Mouse (Mus musculus) right cerebral cortex, postnatal 14 days (tissue): ENCODE data around the gene Kansl1.
"Not testable (repeated sequence)": the region's sequence is repeated elsewhere in the genome, so short reads cannot be mapped to it uniquely, and the experiment has no call there.

ENCODE experiments used
- DNase-seq: peaks from one replicate; pipeline ENCODE4 v3.0.0; 2022

The Kansl1 gene

DNA sequence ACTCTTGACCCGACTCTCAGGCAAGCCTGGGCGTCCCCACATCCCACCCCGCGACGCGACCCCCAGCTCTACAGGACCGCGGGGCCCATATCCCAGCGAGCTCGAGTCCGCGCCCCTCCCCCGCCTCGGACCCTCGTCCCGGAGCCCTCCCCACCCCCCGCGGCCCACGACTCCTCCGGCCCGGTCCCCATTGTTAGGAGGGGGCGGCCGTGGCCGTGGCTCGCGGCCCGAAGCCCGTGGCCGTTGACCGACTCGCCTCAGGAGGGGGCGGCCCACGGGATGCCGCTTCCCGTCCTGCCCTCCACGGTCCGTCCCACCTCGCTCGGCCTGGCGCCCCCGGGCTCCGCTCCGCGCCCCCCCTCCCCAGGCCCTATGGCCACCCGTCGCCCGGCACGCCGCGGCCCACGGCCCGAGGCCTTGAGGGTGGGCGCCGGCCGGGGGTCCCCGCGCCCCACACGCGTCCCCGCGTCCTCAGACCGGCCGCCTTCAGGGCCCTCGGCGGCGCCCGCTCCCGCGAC lies at the start of gene Kansl1:
Kansl1 (minus strand) TSS at position 111 of the 518 bp plus-strand sequence.
- peak; percentile 19 for DNase-seq

DNA sequence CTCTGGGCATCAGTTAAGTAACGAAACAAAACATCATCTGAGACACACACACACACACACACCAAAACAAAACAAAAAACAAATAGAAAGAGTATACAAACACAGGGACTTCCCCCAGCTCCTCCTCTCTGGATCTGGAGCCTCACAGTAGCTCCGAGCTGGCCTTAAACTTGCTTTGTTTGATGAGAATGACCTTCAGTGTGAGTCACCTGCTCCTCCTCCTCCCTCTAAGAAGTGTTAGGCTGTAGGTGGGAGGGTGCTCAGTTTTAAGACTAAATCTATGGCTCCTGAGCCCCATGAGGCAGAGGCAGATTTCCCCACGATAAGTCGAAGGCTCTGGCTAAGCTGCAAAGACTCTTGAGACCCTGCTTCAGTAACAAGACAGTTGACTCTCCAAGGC lies 43.8 kb upstream of the Kansl1 start:
- no peak for DNase-seq

DNA sequence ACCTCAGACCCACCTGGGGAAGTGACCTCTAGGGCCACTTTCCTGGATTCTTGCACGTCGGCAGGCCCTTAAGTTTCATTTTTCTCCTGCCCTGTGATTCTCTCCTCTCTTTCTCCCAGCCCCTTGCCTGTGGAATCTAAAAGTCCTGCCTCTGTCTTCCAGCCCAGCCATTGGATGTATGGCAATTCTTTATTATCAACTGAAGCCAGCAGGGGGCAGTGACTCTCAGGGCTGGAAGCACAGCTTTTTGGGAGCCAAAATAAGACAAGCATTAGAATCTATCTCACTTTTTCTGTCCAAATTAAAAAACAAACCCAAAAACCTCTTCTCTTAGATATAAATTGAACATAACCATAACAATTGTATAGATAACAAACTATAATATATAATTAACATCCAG lies 41.9 kb upstream of the Kansl1 start:
- peak; percentile 22 for DNase-seq

DNA sequence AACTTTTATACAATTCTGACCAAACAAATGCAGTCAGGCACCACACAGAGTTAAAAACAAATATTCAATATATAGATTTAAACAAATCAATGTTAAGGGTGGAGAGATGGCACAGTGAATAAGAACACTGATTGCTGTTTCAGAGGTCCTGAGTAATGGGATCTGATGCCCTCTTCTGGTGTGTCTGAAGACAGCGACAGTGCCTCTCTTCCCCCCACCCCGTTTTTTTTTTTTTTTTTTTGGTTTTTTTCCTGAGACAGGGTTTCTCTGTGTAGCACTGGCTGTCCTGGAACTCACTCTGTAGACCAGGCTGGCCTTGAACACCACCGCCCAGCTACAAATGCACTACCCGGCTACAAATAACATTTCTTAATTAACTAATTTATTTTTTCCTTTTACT lies 39.8 kb upstream of the Kansl1 start:
- no peak for DNase-seq

DNA sequence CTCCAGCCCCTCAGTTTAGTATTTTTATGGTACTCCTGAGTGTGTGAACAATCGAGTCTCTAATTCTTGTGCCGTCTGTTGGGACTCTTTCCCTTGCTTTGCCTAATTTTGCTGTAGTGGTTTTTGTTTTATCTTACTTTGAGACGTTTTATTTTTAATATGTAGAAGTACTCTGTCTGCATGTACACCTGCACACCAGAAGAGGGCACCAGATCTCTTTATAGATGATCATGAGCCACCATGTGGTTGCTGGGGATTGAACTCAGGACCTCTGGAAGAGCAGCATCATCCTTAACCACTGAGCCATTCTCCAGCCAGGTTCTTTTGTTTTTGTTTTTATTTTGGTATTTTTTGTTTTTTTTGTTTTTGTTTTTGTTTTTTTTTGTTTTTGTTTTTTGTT lies 19.6 kb upstream of the Kansl1 start:
- no peak for DNase-seq

DNA sequence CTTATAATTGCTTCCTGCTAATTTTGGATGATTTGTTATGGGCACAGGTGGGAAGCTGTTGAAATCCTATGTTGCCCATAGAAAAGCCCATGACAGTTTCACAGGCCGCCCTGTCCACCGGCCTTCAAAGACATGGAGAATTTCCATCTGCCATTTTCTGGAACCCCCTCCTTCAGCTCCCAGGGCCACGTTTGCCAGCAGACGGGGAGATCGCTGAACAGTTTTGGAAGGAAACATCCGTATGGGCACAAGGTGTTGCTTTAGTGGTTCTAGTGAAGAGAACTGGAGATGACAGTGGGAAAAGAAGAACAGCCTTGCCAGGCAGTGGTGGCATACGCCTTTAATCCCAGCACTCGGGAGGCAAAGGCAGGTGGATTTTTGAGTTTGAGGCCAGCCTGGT lies 13.3 kb upstream of the Kansl1 start:
- DNase-seq = no peak

DNA sequence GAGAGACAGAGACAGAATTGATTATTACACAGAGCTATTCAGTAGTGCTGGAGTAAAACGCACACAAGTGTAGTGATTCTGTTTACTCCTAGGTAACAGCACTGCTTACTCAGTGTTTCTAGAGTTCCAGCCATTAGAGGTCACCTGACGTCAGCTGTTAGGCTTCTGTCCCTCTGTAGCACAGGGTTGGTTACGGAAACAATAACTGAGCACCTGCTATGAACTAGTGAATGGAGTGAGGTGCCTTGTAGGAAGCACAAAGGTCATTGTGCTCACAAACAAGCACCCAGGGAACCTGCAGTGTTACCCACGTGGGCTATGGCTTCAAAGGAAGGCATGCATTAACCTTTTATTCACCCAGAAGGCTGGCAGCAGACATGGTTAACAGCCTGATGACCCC lies 10.8 kb upstream of the Kansl1 start:
- no peak for DNase-seq

DNA sequence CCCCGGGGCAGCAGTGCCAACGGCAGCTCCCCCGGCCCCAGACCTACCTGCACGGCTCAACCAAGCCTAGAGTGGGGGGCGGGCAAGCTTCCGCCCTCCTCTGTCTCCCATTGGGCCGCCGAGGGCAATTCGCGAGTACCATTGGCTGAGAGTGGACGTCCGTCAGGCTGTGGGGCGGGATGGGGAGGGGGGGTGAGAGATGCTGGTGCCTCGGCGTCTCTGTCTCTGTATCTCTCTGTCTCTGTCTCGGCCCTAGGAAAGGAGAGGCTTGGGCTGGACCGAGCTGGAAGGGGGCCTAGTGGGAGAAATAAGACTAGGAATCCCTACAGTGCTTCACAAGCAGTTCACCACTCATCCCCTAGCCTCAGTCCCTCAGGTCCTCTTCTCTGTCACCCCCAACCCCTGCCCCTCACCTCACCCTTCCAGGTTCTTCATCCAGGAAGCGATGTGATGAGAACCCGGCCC lies 742 bp upstream of the Kansl1 start:
- peak; percentile 90 for DNase-seq

DNA sequence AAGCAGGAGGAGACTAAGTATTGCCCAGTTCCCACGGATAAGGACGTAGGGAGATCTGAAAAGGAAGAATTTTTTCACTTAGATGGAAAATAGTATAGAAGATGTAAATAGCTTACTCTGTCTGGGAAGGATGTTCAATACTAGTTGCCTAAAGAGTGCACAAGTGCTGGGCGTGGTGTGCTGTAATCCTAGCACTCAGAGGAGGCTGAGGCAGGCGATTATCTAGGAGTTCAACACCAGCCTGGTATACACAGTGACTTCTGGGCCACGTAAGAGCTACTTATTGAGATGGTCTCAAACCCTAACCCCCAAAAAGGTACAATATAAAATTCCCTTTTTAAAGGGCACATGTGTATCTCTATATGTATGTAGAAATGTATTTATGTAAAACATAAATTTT lies 963 bp downstream of the Kansl1 start:
- DNase-seq = no peak

DNA sequence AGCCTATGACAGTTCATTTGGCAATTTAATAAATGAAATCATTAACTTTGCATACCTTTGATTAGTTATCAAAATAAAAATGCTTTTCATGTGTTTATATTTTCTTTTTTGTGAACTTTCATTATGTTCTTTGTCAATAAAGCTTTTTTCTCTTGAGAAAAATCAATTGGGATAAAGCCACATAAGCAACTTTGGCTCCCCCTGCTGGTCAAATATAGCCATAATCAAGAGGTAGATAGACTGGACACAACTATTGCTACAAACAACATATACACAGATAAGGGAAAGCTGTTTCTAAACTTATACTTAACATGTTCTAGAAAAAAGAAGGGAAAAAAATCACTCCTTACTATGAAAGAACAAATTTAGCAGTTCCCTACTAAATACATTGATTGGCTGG lies 7.1 kb downstream of the Kansl1 start:
- peak; percentile 44 for DNase-seq

DNA sequence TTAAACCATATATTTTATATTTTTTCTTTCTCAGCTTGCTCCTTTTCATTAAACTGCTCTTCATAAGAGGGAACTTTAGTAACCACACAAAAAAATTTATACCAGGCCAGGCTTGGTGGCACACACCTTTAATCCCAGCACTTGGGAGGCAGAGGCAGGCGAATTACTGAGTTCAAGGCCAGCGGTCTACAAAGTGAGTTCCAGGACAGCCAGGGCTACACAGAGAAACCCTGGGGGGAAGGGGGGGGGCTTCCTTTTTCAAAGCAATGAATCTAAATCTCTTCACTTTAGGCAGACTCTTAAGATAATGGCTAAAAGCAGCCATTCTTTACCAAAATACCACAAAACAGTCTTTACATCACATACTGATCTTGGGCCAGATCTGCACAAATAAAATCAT lies 9.0 kb downstream of the Kansl1 start:
- DNase-seq = no peak

DNA sequence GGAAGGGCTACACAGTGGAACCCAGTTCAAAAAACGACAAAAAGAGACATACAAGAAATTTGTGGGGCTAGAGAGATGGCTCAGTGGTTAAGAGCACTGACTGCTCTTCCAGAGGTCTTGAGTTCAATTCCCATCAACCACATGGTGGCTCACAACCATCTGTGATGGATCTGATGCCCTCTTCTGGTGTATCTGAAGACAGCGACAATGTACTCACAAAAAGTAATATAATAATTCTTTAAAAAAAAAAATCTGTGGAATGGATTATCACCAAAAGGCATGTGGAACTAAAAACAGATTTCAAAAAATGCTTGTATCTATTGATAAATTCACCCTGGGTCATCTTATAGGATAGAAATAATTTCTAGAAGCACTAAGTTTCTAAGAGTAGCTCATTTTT lies 10.2 kb downstream of the Kansl1 start:
- no peak for DNase-seq

DNA sequence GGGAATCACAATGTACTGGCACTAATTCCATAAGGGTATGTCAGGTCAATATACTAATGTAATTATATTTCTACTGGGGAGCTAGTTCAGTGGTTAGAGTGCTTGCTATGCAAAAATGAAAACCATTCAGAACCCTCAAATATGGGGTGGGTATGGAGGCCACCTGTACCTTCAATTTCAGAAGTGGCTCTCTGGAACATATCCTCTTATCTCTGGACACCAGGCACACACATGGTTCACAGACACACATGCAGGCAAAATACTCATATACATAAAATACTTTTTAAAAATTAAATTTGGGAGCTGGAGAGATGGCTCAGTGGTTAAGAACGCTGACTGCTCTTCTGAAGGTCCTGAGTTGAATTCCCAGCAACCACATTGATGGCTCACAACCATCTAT lies 16.0 kb downstream of the Kansl1 start:
- no peak for DNase-seq

DNA sequence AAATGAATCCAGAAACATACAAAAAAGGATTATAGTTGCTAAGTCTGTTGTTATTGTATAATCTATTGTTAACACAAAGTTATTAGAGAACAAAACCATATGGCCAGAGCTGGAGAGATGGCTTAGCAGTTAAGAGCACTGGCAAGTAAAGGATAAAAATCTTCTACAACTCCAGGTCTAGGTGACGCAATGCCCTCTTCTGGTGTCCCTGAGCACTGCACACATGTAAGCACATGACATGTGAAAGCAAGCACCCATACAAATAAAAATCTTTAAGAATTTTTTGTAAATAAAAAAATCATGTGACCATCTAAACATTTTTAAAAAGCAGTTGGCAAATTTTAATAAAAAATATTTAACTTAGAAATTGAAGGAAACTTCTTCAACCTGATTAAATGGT lies 17.4 kb downstream of the Kansl1 start:
- no peak for DNase-seq

DNA sequence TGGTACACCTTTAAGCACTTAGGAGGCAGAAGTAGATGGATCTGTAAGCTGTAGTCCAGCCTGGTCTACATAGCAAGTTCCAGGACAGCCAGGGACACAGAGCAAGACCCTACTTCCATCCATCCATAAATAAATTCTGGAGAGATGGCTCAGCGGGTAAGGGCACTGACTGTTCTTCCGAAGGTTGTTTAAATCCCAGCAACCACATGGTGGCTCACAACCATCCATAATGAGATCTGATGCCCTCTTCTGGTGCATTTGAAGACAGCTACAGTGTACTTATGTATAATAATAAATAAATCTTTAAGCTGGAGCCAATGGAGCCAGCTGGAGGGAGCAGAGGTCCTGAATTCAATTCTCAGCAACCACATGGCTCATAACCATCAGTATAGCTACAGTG lies 20.2 kb downstream of the Kansl1 start:
- DNase-seq = not testable (repeated sequence)

DNA sequence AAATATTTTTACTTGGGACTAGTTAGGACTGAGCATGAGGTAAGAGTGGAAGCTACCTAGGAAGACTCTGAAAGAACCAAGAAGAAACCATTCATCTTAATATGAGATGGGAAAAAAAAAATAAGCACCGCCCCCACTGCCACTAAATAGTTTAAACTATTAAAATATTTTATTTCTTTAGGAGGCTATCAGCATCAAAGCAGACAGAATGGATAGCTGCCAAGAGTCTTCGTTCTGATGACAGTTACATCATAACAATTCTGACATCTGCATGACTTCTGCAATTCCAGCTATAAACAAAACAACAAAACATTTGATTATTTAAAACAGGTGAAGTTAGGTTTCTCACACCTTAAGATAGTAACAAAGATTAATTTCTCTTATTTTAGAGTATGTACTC lies 23.1 kb downstream of the Kansl1 start:
- no peak for DNase-seq

DNA sequence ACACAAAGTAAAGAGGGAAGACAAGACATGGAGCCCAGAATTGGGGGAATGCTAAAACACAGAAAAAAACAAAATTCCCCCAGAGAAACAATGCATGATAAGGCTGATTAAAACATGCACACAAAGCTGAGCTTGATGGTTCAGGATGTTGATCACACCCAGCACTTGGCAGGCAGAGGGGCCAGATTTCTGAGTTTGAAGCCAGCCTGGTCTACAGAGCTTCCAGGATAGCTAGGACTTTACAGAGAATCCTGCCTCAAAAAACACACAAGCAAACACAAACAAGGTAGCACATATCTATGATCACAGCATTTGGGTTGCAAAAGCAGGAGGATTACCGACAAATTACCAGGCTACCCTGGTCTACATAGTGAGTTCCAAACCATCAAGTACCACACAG lies 23.6 kb downstream of the Kansl1 start:
- DNase-seq = no peak

DNA sequence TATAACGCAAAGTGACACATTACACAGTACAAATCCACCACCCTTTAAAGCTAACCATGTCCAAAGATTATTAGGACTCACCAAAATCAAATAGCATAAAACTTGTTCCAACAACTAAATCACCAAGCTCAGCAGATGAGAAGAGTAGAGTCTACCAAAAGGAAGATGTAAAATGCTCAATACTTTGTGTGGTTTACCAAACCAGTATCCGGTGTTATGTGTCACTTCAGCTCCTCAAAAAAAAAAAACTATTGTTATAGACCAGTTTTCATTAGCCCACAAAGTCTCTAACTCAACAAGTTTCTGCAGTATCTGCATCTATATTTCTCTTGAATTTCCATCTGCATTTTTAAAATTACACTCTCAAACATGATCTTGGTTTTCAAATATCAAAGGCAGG lies 25.3 kb downstream of the Kansl1 start:
- DNase-seq = no peak

DNA sequence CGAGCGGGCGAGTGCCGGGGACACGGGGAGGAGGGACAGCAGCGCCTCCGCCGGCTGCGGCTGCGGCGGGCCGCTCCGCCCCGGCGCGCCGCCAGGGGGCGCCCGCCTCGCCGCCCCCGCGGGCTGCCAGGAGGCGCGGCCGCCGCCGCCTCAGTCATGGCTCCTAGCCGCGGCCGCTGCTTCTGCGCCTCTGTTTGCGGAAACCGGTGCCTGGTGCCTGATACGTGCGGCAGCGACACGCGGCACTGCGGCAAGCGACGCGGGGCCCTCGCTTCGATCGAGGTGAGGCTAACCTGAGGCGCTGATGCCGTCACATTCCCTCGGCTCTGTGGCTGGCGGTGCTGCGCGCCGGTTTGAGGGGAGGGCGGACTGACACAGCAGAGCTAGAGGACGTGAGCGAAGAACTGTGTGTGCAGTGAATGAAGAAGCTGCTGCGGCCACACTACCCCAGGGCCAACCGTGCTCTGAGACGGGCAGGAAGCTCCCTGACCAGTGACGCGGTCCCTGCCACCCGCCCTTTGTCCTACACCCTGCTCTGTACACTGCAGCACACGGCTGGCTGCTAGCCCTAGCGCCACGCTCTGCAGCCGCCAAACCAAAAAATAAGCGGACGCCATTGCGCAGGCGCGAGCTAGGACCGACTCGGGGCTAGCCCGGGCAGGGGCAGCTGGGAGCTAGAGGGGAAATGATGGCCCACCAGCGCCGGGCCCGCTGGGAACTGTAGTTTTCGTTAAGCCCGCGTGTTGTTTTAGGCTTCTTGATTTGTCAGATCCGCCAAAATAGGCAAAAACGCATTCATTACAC lies 26.1 kb downstream of the Kansl1 start:
- DNase-seq = peak; percentile 91

DNA sequence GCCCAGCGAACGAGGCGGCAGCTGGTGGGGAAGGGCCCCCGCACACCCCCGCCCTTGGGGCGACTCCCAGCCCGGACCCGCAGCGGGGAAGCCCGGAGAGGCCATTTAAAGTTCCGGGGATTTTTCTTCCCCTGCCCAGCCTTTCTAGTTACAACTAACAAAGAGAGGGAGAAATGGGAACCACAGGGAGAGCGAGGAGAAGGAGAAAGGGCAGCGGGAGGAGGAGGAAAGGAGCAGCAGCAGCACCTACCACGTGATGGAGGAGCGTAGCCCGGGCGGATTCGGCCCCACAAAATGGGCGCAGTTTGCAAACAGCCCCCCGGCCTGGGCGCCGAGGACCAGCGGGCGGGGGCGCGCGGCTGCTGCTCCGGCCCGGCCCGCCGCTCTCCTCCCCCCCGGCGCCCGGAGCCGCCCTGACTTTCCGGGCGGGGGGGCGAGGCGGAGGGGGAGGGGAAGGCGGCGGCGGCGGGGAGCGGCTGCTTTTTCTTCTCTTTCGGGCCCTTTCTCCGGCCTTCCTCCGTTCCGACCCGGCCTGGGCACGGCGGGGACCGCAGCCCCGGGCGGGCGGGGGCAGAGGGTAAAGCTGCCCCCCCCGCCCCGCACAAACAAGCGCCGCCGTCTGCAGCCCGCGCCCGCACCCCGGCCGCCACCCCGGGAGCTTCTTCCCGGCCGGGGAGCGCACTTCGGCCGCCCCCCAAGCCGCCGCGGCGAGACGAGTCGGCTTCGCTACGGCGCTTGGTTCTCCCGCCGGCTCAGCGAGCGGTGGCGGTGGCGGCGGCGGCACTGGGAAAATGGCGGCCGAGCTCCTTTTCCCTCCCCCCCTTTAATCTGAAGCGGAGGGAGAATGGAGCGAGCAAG lies 27.0 kb downstream of the Kansl1 start:
- peak; percentile 71 for DNase-seq

DNA sequence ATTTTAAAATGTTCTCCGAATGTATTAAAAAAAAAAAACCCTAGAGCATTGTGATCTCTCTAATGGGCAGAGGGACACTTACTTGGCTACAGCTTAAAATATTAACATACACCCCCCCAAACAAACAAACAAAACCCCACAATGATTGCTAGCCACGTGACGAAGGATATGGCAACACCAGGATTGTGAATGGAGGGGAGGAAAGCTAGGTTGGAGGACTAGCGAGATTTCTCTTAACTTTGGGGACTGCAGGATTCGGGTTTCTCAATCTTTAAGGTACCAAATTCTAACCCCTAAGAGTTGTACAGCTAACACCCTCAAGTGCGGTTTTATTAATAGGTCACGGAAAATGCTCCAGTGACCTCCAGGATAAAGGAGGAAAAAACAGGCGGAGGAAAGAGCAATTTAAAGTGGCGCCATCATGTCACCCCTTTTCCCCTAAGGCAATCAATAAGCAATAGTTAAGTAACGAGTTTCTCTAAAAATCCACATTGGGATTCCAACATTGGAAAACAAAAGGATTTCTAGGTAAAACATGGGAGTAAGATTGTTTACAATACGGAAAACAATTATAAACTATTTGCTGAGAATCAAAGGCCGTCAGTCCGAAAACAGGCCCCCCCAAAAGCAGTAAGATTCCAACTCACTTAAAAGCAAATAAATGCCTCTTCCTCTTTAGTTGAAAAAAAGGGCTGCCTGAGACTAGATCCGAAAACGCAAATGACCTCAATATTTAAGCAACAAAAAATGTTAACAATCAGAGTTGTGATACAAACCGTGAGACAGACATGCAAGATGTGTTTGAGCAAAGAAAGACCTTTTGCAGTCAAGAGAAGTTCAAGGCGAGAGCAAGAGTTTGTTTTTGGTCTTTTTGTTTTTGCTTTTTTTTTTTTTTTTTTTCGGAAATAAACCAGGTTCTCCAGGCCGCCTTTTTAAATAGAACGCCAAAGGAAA lies 27.9 kb downstream of the Kansl1 start:
- no peak for DNase-seq

DNA sequence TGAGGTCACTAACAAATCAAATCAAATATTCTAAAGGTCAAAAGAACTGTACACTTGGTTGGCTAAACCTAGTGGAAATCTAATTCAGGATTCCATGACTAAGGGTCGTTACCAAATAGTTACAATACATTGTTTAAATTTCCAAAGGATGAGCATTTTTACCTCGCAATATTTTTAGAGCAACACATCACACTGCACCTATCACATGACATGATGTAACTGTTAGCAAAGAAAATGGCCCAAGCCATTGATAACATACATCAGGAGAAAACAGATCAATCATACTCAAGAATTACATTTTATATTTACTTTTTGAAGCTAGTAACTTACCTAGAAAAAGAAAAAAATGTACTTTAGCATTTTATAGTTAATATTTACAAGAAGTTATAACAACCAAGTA lies 29.0 kb downstream of the Kansl1 start:
- DNase-seq = no peak

DNA sequence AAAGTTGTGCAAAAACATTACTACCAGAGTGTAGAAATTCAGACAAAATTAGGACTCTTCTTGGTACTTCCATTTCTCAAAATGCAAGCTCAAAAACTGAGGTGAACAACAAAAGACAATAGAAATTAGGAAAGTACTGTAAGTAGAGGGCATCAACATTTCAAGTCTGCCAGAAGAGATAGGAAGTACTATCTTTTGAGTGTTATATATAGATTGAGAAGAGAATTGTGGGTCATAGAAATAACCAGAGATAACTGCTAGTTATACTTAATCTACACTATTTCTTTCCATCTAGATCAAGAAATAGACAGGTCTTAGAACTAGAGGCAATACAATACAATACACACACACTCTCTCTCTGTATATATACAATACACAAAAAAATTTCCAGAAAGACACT lies 30.2 kb downstream of the Kansl1 start:
- DNase-seq = no peak
